Mouse (Mus musculus) hindbrain, embryonic 10.5 days (tissue): Measurements from ENCODE around the gene Olfr54. TPM values are rescaled to one million over a fixed set of nuclear protein-coding genes. Genes with fewer than 3 reads are reported as not detected.
"Not testable (repeated sequence)": the region's sequence is repeated elsewhere in the genome, so short reads cannot be mapped to it uniquely, and the experiment has no call there.

Source experiments
- DNase-seq: peaks from one replicate; pipeline ENCODE4 v3.0.0-alpha.2; 2017; ENCODE audit warnings: low spot score
- H3K27ac ChIP-seq: fragments of 300-500 bp; sonication (generic); 2 replicates; pipeline ENCODE4 v1.5.1; 2016; ENCODE audit warnings: mild to moderate bottlenecking, moderate library complexity
- H3K27me3 ChIP-seq: fragments of 300-500 bp; sonication (generic); 2 replicates; pipeline ENCODE4 v1.6.1; 2016; ENCODE audit warnings: mild to moderate bottlenecking; ENCODE audit not compliant: poor library complexity, insufficient read depth, severe bottlenecking
- H3K36me3 ChIP-seq: fragments of 300-500 bp; sonication (generic); 2 replicates; pipeline ENCODE4 v1.6.1; 2016; ENCODE audit warnings: mild to moderate bottlenecking, moderate library complexity
- H3K4me1 ChIP-seq: fragments of 300-500 bp; sonication (generic); replicated peaks from 2 replicates; pipeline ENCODE4 v1.6.1; 2016; ENCODE audit warnings: mild to moderate bottlenecking
- H3K4me3 ChIP-seq: fragments of 300-500 bp; sonication (generic); 2 replicates; pipeline ENCODE4 v1.5.1; 2016; ENCODE audit warnings: mild to moderate bottlenecking, moderate library complexity
- H3K9me3 ChIP-seq: fragments of 300-500 bp; sonication (generic); 2 replicates; pipeline ENCODE4 v1.6.1; 2016; ENCODE audit warnings: mild to moderate bottlenecking, moderate library complexity
- WGBS: fragments of 180-500 bp; shearing (Covaris S2); methylation state at CpG from one replicate; pipeline ENCODE4 v1.1.7; 2016; 5-methylcytosine and 5-hydroxymethylcytosine counted together
- polyA plus RNA-seq: library from polyadenylated mRNA; unstranded; fragments of >200 nt; fragmentation: Nextera tagmentation; extraction: Ambion mirVana; gene quantifications from 2 replicates; pipeline ENCODE4 v1.2.1, GENCODE M21; 2016

Gene Olfr54
- not detected in 2 replicates for polyA plus RNA-seq

- H3K4me1 ChIP-seq, result no peaks in the 10 kb centered on the region
- H3K4me3 ChIP-seq, result no peak within 1 kb of the TSS
- no peaks in the 10 kb centered on the region for H3K36me3 ChIP-seq
- H3K27ac ChIP-seq, result no peak within 1 kb of the TSS
- no peak for DNase-seq
- no peaks in the 10 kb centered on the region for H3K27me3 ChIP-seq
- 76% methylated on average over 1 of the region's 1 CpGs for WGBS
- no peaks in the 10 kb centered on the region for H3K9me3 ChIP-seq
Observed at GRCm38 (mm10) chr11:51013936-51014335, at the start of gene Olfr54. Olfr54 (plus strand) TSS chr11:51014236.

DNA sequence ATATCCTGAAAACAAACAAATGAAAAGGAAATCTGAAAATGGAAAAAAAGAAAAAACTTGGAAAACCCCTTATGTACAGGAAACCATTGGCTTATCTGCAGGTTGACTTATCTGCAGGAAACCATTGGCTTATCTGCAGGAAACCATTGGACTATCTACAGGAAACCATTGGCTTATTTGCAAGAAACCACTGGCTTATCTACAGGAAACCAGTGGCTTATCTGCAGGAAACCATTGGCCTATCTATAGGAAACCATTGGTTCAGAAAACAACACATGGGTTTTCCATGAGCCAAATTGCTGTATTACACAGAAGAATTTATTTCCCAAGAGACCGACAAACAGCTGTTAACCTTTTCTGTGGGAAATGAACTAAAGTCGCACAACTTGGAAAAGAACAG is 49.1 kb upstream of the Olfr54 start:
- 88% methylated on average over 2 of the region's 2 CpGs for WGBS
- no peaks in the 10 kb centered on the region for H3K9me3 ChIP-seq
- H3K4me1 ChIP-seq, result no peaks in the 10 kb centered on the region
- no peak overlapping the region for H3K4me3 ChIP-seq
- no peak for DNase-seq
- H3K27ac ChIP-seq, result no peak overlapping the region
- H3K27me3 ChIP-seq, result no peaks in the 10 kb centered on the region
- H3K36me3 ChIP-seq, result no peaks in the 10 kb centered on the region

DNA sequence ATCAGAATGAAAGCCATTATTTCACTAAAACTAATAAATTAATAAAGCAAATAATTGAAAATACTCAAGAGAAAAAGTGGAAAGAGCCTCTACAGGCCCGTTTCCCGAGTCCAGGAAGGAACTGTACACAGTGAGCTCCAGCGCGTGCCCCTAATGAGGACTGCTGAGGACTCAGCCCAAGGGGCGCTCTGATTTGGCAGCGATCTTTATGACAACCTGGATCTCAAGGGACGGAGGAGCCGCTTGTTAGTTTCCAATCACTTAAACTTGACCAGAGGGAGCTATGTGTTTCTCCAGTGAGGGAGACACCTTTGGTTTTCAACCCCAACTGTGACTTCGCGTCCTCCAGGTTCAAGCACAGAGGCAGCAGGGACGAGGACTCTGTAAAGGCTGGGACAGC is 47.8 kb upstream of the Olfr54 start, which contains the start of gene Olfr1378:
TSS of gene Olfr1378 (plus strand) at position 301 of the 400 bp plus-strand sequence.
- Histone ChIP-seq H3K4me1 (no peaks in the 10 kb centered on the region), H3K4me3 (no peak within 1 kb of the TSS), H3K36me3 (no peaks in the 10 kb centered on the region), H3K27me3 (no peaks in the 10 kb centered on the region), H3K27ac (no peak within 1 kb of the TSS), H3K9me3 (no peaks in the 10 kb centered on the region)
- DNase-seq, result no peak
- 89% methylated on average over 11 of the region's 11 CpGs for whole genome bisulfite sequencing

GRCm38 (mm10) chr11:50977216-50977615 is 36.8 kb upstream of the Olfr54 start:
- Histone ChIP-seq H3K4me3 (no peak overlapping the region), H3K4me1 (no peaks in the 10 kb centered on the region), H3K36me3 (no peaks in the 10 kb centered on the region), H3K27ac (no peak overlapping the region), H3K9me3 (no peaks in the 10 kb centered on the region), H3K27me3 (no peaks in the 10 kb centered on the region)
- DNase-seq, result peak; percentile 7
- 74% methylated on average over 4 of the region's 4 CpGs for WGBS

DNA sequence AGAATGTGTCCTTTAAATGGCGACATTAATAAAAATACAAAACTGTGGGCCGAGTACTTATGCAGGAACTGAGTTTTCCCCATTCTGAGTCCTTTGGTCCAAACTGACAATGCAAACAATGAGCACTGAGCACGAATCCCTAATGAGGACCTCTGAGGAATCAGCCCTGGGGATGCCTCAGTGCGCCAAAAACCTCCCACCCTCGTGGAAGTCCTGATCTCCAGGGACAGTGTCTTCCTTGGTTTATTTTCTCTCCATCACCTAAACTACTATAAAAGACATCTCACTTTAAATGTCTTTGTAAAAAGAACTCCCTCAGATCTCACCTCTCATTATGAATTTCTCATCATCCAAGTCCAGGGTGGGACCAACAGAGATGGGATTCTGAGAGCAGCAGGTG is 32.4 kb upstream of the Olfr54 start, which contains the start of gene Olfr1377:
TSS of gene Olfr1377 (plus strand) at position 301 of the 400 bp plus-strand sequence.
- WGBS, result 65% methylated on average over 5 of the region's 5 CpGs
- H3K9me3 ChIP-seq, result no peaks in the 10 kb centered on the region
- no peak for DNase-seq
- no peaks in the 10 kb centered on the region for H3K27me3 ChIP-seq
- H3K4me3 ChIP-seq, result no peak within 1 kb of the TSS
- H3K4me1 ChIP-seq, result no peaks in the 10 kb centered on the region
- no peak within 1 kb of the TSS for H3K27ac ChIP-seq
- H3K36me3 ChIP-seq, result no peaks in the 10 kb centered on the region

- H3K36me3 ChIP-seq, result no peaks in the 10 kb centered on the region
- H3K27me3 ChIP-seq, result no peaks in the 10 kb centered on the region
- H3K4me3 ChIP-seq, result no peak within 1 kb of the TSS
- WGBS, result 79% methylated on average over 5 of the region's 5 CpGs
- no peaks in the 10 kb centered on the region for H3K9me3 ChIP-seq
- no peak for DNase-seq
- no peak within 1 kb of the TSS for H3K27ac ChIP-seq
- H3K4me1 ChIP-seq, result no peaks in the 10 kb centered on the region
Observed at GRCm38 (mm10) chr11:51003296-51003695, 10.7 kb upstream of the Olfr54 start, which contains the start of gene Olfr51. Olfr51 (plus strand) TSS chr11:51003596.

DNA sequence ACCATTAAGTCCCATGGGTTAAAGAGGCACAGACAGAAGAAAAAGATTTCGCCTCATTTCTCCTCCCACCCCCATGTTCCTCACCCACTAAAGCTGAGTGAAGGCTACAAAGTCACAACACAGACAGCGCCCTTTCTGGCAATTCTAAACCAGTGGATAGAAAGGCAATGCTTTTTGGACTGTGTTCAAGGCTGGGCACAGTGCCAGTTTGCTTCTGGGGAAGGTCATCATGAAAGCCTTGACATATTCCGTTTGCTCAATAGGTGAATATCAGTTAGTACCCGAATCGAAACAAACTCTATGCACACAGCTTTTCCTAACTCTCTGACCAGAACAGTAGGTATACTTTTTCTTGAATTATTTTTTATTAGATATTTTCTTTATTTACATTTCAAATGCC is 2.2 kb upstream of the Olfr54 start:
- WGBS, result 88% methylated on average over 5 of the region's 5 CpGs
- Histone ChIP-seq H3K4me1 (no peaks in the 10 kb centered on the region), H3K27ac (no peak overlapping the region), H3K36me3 (no peaks in the 10 kb centered on the region), H3K27me3 (no peaks in the 10 kb centered on the region), H3K9me3 (no peaks in the 10 kb centered on the region), H3K4me3 (no peak overlapping the region)
- DNase-seq, result no peak

DNA sequence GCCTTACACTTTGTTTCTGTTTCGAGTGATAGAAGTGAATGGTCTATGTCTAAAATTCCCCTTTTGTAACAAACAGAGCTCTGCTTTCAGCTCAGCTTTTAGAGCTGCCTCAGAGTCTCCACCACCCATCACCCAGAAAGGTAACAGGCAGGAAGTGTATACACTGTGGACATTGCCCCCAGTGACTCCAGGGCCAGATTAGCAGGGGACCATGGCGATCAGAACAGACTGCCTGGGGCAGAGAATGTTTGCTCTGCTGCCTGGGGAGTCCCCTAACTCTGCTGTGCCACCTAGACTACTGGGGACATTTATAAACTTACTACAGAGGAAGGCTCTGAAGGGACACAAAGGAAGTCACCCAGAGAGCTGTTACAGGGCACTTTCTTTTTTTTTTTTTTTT is 2.3 kb downstream of the Olfr54 start:
- 49% methylated on average over 2 of the region's 2 CpGs for WGBS
- H3K4me1 ChIP-seq, result no peaks in the 10 kb centered on the region
- no peaks in the 10 kb centered on the region for H3K9me3 ChIP-seq
- no peaks in the 10 kb centered on the region for H3K27me3 ChIP-seq
- H3K36me3 ChIP-seq, result no peaks in the 10 kb centered on the region
- H3K4me3 ChIP-seq, result no peak overlapping the region
- H3K27ac ChIP-seq, result no peak overlapping the region
- DNase-seq, result no peak

DNA sequence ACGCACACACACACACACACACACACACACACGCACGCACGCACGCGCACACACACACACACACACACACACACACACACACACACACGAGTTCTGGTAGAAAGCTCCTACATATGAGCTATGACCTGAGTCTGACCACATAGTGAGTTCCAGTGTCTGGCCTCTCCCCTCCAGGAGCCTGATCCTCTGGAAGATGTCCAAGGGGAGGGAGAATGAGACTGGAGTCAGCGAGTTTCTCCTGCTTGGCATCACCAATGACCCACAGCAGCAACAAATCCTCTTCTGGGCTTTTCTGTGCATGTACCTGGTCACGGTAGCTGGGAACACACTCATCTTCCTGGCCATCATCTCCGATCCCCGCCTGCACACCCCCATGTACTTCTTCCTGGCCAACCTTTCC is 12.8 kb downstream of the Olfr54 start:
- not testable (repeated sequence) for H3K36me3 ChIP-seq, H3K4me3 ChIP-seq, DNase-seq, H3K4me1 ChIP-seq, H3K9me3 ChIP-seq, H3K27ac ChIP-seq, H3K27me3 ChIP-seq
- WGBS, result 83% methylated on average over 11 of the region's 11 CpGs

GRCm38 (mm10) chr11:51029381-51029780 is 15.3 kb downstream of the Olfr54 start:
- H3K4me3 ChIP-seq, H3K4me1 ChIP-seq, H3K27ac ChIP-seq, H3K9me3 ChIP-seq, DNase-seq, H3K27me3 ChIP-seq, H3K36me3 ChIP-seq: not testable (repeated sequence)
- WGBS, result 78% methylated on average over 8 of the region's 8 CpGs

DNA sequence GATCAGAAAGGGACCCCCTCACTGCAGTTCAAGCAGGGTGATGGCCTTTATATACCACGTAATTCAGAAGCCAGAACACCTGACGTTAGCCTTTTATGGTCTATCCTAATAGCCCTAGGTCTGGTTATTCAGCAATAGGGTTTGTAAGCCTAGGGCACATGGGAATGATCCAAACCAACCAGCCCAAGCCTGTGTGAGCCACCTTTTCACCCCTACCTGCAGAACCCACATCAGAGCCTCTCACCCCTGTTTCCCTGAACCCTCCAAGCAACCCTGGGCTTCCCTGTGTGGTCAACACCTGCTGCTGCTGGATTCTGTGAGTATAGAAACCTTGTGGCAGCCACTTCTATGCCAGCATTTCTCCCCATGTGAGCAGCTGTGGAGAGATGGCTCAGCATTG is 16.2 kb downstream of the Olfr54 start:
- DNase-seq, result no peak
- Histone ChIP-seq H3K27ac (no peak overlapping the region), H3K36me3 (no peaks in the 10 kb centered on the region), H3K4me3 (no peak overlapping the region), H3K4me1 (no peaks in the 10 kb centered on the region), H3K9me3 (no peaks in the 10 kb centered on the region), H3K27me3 (no peaks in the 10 kb centered on the region)
- WGBS, result 90% methylated on average over 2 of the region's 2 CpGs

DNA sequence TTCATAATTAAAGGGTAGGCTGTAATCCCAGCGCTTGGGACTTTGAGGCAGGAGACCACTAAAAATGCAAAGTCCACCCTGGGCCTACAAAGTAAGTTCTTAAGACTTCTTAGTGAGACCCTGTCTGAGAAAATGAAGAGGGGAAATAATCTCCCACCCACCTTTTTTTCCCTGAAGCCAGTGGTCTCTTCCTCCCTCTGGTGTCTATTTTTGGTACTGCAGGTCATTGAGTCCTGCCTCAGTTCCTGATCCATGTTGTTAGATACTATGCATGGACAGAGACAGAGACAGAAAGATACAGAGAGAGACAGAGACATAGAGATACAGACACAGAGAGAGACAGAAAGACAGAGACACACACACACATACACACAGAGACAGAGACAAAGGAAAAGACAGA is 18.8 kb downstream of the Olfr54 start:
- no peak overlapping the region for H3K27ac ChIP-seq
- H3K9me3 ChIP-seq, result peaks cover 2% of the 10 kb centered on the region; the same call in 1 of the 2 replicates
- H3K4me1 ChIP-seq, result no peaks in the 10 kb centered on the region
- WGBS, result 17% methylated on average over 1 of the region's 1 CpGs
- peak; percentile 20 for DNase-seq
- H3K27me3 ChIP-seq, result no peaks in the 10 kb centered on the region
- no peaks in the 10 kb centered on the region for H3K36me3 ChIP-seq
- no peak overlapping the region for H3K4me3 ChIP-seq

GRCm38 (mm10) chr11:51034141-51034540 is 20.1 kb downstream of the Olfr54 start:
- H3K9me3 ChIP-seq, H3K4me1 ChIP-seq, H3K27ac ChIP-seq, H3K4me3 ChIP-seq, H3K27me3 ChIP-seq, H3K36me3 ChIP-seq, DNase-seq: not testable (repeated sequence)

DNA sequence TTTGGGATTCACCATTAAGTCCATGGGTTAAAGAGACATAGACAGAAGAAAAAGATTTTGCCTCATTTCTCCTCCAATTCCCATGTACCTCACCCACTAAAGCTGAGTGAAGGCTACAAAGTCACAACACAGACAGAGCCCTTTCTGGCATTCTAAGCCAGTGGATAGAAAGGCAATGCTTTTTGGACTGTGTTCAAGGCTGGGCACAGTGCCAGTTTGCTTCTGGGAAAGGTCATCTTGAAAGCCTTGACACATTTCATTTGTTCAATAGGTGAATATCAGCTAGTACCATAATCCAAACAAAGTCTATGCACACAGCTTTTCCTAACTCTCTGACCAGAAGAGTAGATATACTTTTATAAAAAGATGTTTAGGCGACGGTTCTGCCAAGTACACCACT is 21.9 kb downstream of the Olfr54 start:
- DNase-seq, result no peak
- no peaks in the 10 kb centered on the region for H3K27me3 ChIP-seq
- no peaks in the 10 kb centered on the region for H3K36me3 ChIP-seq
- no peak overlapping the region for H3K27ac ChIP-seq
- H3K4me1 ChIP-seq, result no peaks in the 10 kb centered on the region
- WGBS, result 91% methylated on average over 2 of the region's 2 CpGs
- H3K4me3 ChIP-seq, result no peak overlapping the region
- peaks cover 2% of the 10 kb centered on the region; the same call in 1 of the 2 replicates for H3K9me3 ChIP-seq
